Mouse (Mus musculus) hindbrain, embryonic 13.5 days (tissue): ENCODE data around the gene Mstn. TPM values are rescaled to one million over a fixed set of nuclear protein-coding genes. Genes with fewer than 3 reads are reported as not detected.
A peak's percentile ranks its signal among the peaks of the same experiment; 100 is the strongest.

Source experiments
- ATAC-seq: fragments of 200-750 bp; cut with Nextera tagmentation; 2 replicates; pipeline ENCODE4 v1.8.0; 2017; ENCODE audit warnings: moderate TSS enrichment; ENCODE audit not compliant: low FRiP score
- H3K27ac ChIP-seq: fragments of 300-500 bp; sonication (generic); 2 replicates; pipeline ENCODE4 v1.5.1; 2015; ENCODE audit warnings: inconsistent platforms, mild to moderate bottlenecking, moderate library complexity
- H3K27me3 ChIP-seq: fragments of 300-500 bp; sonication (generic); 2 replicates; pipeline ENCODE4 v1.6.1; 2015; ENCODE audit warnings: mild to moderate bottlenecking, inconsistent platforms
- H3K36me3 ChIP-seq: fragments of 300-500 bp; sonication (generic); 2 replicates; pipeline ENCODE4 v1.6.1; 2015; ENCODE audit warnings: mild to moderate bottlenecking, inconsistent platforms
- H3K4me1 ChIP-seq: fragments of 300-500 bp; sonication (generic); replicated peaks from 2 replicates; pipeline ENCODE4 v1.6.1; 2015; ENCODE audit warnings: inconsistent platforms
- H3K4me2 ChIP-seq: fragments of 300-500 bp; sonication (generic); 2 replicates; pipeline ENCODE4 v1.6.1; 2015; ENCODE audit warnings: inconsistent platforms, mild to moderate bottlenecking, moderate library complexity
- H3K4me3 ChIP-seq: fragments of 300-500 bp; sonication (generic); 2 replicates; pipeline ENCODE4 v1.5.1; 2015; ENCODE audit warnings: mild to moderate bottlenecking, inconsistent platforms
- H3K9ac ChIP-seq: fragments of 300-500 bp; sonication (generic); 2 replicates; pipeline ENCODE4 v1.6.1; 2015; ENCODE audit warnings: mild to moderate bottlenecking, inconsistent platforms
- H3K9me3 ChIP-seq: fragments of 300-500 bp; sonication (generic); 2 replicates; pipeline ENCODE4 v1.6.1; 2016; ENCODE audit warnings: inconsistent platforms
- WGBS: fragments of 180-500 bp; shearing (Covaris S2); methylation state at CpG from one replicate; pipeline ENCODE4 v1.1.7; 2015; 5-methylcytosine and 5-hydroxymethylcytosine counted together
- polyA plus RNA-seq: library from polyadenylated mRNA; unstranded; fragments of >200 nt; fragmentation: Nextera tagmentation; extraction: Ambion mirVana; gene quantifications from 2 replicates; pipeline ENCODE4 v1.2.1, GENCODE M21; 2015

Mstn gene
- polyA plus RNA-seq, 1 experiment from 2014 or later, result 0.75 TPM

DNA sequence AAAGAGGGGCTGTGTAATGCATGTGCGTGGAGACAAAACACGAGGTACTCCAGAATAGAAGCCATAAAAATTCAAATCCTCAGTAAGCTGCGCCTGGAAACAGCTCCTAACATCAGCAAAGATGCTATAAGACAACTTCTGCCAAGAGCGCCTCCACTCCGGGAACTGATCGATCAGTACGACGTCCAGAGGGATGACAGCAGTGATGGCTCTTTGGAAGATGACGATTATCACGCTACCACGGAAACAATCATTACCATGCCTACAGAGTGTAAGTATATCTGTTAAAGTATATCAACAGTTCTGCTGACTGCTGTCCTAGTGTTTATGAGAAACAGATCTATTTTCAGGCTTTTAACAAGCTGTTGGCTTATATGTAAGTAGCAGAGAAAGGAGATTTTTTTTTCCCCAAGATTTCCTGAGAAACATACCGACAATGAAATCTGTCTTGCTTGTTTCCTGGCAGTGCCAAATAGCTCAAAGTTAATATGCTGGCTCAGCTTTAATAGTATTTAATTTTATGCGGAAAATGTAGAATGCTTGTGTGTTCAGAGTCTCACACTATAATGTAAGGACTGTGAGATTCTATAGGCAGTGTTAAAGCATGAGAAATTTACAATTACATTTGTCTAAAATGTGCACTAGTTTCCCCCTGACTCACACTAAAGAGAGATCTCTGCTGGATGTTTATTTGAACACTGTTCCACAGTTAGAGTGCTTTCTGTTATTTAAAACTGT, 600 bp downstream of the Mstn start:
- no peaks in the 10 kb centered on the region for H3K36me3 ChIP-seq
- no peak overlapping the region for H3K27ac ChIP-seq
- H3K4me1 ChIP-seq, result peaks cover 6% of the 10 kb centered on the region
- no peak overlapping the region for H3K4me2 ChIP-seq
- no peak overlapping the region for H3K9ac ChIP-seq
- no peaks in the 10 kb centered on the region for H3K9me3 ChIP-seq
- no peaks in the 10 kb centered on the region for H3K27me3 ChIP-seq
- 51% methylated on average over 13 of the region's 13 CpGs for WGBS
- peak; percentile 63; the same call in 1 of the 2 replicates for ATAC-seq
- no peak overlapping the region for H3K4me3 ChIP-seq

DNA sequence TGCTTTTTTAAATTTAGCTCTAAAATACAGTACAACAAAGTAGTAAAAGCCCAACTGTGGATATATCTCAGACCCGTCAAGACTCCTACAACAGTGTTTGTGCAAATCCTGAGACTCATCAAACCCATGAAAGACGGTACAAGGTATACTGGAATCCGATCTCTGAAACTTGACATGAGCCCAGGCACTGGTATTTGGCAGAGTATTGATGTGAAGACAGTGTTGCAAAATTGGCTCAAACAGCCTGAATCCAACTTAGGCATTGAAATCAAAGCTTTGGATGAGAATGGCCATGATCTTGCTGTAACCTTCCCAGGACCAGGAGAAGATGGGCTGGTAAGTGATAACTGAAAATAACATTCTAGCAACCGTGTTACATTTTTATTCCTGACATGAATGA, 2.5 kb downstream of the Mstn start:
- H3K9ac ChIP-seq, result no peak overlapping the region
- WGBS, result 91% methylated on average over 4 of the region's 4 CpGs

DNA sequence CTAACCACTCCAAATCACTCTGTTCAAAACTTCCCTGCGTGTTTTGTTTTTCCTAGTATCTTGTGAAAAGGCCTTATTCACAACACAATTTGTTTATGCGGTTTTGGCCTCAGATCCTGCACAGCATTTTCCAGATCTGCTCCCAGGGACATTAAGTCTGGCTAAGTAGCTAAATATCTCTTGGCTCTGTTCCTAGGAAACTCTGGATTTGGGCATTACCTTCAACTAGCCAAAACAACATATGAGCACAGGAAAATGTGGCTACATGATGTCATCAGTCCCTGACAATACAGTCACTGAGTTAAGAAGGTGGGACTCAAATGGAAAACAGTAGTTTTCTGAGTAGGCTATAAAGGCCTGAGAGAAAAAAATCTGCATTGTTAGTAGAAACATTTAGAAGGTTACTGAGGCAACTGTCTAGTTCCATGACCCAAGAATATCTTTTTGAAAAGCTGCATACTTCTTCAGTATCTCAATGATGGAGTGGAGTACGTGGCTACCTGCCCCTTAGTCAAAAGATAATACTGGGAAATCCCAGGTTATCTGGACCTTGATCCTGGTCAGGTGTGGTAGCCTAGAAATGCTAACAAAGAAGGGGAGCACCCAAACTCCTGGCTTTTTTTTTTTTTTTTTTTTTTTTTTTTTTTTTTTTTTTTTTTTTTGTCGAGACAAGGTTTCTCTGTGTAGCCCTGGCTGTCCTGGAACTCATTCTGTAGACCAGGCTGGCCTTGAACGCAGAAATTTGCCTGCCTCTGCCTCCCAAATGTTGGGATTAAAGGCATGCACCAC, 8.5 kb downstream of the Mstn start:
- no peak overlapping the region for H3K27ac ChIP-seq
- H3K9me3 ChIP-seq, result no peaks in the 10 kb centered on the region
- H3K4me2 ChIP-seq, result no peak overlapping the region
- H3K4me1 ChIP-seq, result no peaks in the 10 kb centered on the region
- 84% methylated on average over 5 of the region's 5 CpGs for WGBS
- no peak overlapping the region for H3K4me3 ChIP-seq
- no peak for ATAC-seq
- H3K27me3 ChIP-seq, result no peaks in the 10 kb centered on the region
- H3K36me3 ChIP-seq, result no peaks in the 10 kb centered on the region
- H3K9ac ChIP-seq, result no peak overlapping the region

More for the DNA sequence above, 2.5 kb downstream of the Mstn start:
- no peaks in the 10 kb centered on the region for H3K27me3 ChIP-seq
- no peaks in the 10 kb centered on the region for H3K36me3 ChIP-seq
- H3K4me1 ChIP-seq, result peaks cover 6% of the 10 kb centered on the region
- no peaks in the 10 kb centered on the region for H3K9me3 ChIP-seq
- ATAC-seq, result no peak
- H3K4me2 ChIP-seq, result no peak overlapping the region
- H3K27ac ChIP-seq, result no peak overlapping the region
- H3K4me3 ChIP-seq, result no peak overlapping the region

DNA sequence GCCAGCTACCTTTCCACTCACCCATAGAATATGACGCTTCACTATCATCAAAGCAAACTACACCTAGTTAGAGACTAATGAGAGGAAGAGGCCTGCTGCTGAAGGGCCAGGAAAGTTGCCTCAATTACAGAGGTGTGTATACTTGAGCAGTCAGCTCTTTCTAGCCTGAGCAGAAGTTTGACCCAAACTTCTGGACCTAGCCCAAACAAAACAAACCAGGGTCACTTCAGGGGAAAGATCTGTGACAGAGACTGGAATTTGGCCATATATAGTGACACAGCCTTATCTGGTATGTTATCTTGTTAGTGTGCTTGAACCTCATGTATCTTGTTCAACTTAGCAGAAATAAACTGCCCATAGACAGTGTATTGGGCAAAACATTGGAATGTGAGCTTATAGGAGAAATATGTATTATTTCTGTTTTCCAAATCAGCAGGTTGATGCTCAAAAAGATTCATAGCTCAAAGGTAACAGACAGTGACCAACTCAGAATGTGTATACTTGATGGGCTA, 9.3 kb downstream of the Mstn start:
- ATAC-seq, result no peak

DNA sequence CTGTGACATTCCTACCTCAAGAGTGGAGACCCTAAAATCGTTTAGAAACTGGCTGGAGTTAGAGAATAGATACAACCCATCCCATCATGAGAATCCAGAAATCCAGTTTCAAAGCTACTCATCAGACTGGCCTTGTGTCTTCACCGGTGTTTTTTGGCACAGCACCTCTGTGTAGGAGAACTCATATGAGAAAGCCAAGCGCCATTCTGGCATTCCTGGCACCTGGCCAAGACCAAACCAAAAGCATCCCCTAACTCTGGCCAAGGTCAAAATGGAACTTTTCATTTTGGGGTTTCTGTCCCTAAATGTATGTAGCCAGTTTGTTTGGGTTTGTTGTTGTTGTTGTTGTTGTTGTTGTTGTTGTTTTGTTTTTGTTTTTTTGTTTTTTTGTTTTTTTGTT, 15.2 kb downstream of the Mstn start:
- Histone ChIP-seq H3K4me3 (no peak overlapping the region), H3K4me1 (no peaks in the 10 kb centered on the region), H3K4me2 (no peak overlapping the region), H3K9me3 (no peaks in the 10 kb centered on the region), H3K36me3 (no peaks in the 10 kb centered on the region), H3K27me3 (no peaks in the 10 kb centered on the region), H3K27ac (no peak overlapping the region), H3K9ac (no peak overlapping the region)
- 78% methylated on average over 3 of the region's 3 CpGs for WGBS
- ATAC-seq, result no peak

More for the DNA sequence above, 9.3 kb downstream of the Mstn start:
- 89% methylated on average over 1 of the region's 1 CpGs for WGBS
- no peaks in the 10 kb centered on the region for H3K27me3 ChIP-seq
- no peak overlapping the region for H3K9ac ChIP-seq
- H3K27ac ChIP-seq, result no peak overlapping the region
- no peak overlapping the region for H3K4me3 ChIP-seq
- no peaks in the 10 kb centered on the region for H3K4me1 ChIP-seq
- H3K4me2 ChIP-seq, result no peak overlapping the region
- no peaks in the 10 kb centered on the region for H3K36me3 ChIP-seq
- H3K9me3 ChIP-seq, result no peaks in the 10 kb centered on the region

DNA sequence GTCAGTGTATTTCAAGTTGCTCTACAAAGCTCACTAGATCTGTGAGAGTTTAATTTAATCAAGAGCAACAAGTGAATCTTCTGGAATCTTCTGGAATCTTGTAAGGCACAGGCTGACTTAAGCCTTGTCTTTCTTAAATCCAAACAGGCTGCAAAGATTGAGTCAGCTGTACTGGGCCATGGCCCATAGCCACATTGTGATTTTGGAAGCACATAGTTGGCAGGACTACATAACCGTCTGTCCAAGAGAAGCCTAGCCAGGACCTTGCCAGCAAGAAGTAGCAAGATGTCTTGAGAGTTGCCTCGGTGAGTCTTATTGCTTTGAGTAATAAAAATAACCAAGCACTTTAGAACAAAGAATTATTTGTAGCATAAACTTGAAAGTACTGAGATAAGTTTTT, 18.4 kb downstream of the Mstn start:
- H3K4me1 ChIP-seq, result no peaks in the 10 kb centered on the region
- H3K36me3 ChIP-seq, result no peaks in the 10 kb centered on the region
- H3K9me3 ChIP-seq, result no peaks in the 10 kb centered on the region
- H3K9ac ChIP-seq, result no peak overlapping the region
- no peaks in the 10 kb centered on the region for H3K27me3 ChIP-seq
- H3K4me2 ChIP-seq, result no peak overlapping the region
- ATAC-seq, result no peak
- WGBS, result 91% methylated on average over 2 of the region's 2 CpGs
- H3K27ac ChIP-seq, result no peak overlapping the region
- H3K4me3 ChIP-seq, result no peak overlapping the region

DNA sequence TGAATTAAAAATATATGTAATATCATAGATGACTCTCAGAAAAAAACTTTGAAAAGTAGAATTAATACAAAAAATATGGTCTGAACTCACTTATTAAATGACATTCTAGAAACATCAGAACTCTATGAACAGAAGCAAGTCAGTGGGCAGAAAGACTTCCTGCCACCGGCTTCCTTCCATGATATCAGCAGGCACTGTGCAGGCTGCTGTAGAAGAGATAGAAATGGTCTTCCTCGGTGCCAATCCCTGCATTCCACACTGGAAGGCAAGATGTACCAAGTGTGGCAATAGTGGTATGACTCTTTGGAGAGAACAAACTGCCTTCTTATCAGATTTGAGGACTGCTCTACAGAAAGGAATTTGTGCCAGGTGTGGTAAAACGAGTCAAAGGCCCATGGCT, 19.2 kb downstream of the Mstn start:
- no peaks in the 10 kb centered on the region for H3K27me3 ChIP-seq
- no peak overlapping the region for H3K9ac ChIP-seq
- no peaks in the 10 kb centered on the region for H3K9me3 ChIP-seq
- no peaks in the 10 kb centered on the region for H3K4me1 ChIP-seq
- H3K4me3 ChIP-seq, result no peak overlapping the region
- no peak overlapping the region for H3K4me2 ChIP-seq
- no peaks in the 10 kb centered on the region for H3K36me3 ChIP-seq
- WGBS, result 88% methylated on average over 3 of the region's 3 CpGs
- no peak for ATAC-seq
- no peak overlapping the region for H3K27ac ChIP-seq

DNA sequence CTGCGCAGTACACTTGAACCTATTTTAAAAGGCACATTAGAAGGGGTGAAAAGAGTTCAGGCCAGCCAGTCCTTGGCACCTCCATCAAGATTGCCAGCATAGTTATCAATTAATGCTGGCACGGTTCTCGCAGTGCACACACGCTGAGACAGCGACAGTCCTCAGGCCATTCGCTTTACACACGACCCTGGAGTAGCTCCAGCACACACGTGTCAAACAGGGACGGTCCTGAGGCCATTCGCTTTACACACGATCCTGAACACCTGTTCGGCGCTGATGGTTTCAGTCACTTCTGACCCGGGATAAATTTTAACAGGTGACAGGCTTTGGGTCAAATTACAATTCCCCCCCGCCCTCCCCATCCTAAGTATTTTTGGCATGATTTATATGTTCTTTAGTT, 23.8 kb downstream of the Mstn start:
- ATAC-seq, result no peak
- 83% methylated on average over 15 of the region's 15 CpGs for WGBS

DNA sequence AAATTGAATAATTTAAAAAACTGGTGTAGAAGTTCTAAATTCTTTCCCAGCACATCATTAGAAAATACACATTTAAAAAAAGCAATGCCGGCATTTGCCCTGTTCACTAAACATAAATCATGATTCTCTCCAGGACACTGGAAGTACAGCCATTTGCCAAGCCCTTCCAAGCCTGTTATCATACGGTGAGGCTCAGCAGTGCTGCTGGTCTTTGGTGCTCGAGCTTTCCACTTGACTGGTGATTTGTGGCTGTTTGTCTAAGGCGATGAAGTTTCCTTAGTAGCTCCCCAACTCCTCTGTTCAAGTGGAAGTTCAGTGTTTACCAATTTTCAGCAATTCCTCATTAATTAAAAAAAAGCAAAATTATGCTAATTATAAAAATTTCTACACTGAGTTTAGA, 24.6 kb downstream of the Mstn start:
- no peak overlapping the region for H3K27ac ChIP-seq
- WGBS, result 60% methylated on average over 4 of the region's 4 CpGs
- H3K4me3 ChIP-seq, result no peak overlapping the region
- no peak overlapping the region for H3K9ac ChIP-seq
- no peaks in the 10 kb centered on the region for H3K4me1 ChIP-seq
- no peaks in the 10 kb centered on the region for H3K36me3 ChIP-seq
- no peak for ATAC-seq
- no peaks in the 10 kb centered on the region for H3K27me3 ChIP-seq
- H3K9me3 ChIP-seq, result no peaks in the 10 kb centered on the region
- no peak overlapping the region for H3K4me2 ChIP-seq

More for the DNA sequence above, 23.8 kb downstream of the Mstn start:
- Histone ChIP-seq H3K27ac (no peak overlapping the region), H3K9ac (no peak overlapping the region), H3K36me3 (no peaks in the 10 kb centered on the region), H3K4me3 (no peak overlapping the region), H3K27me3 (no peaks in the 10 kb centered on the region), H3K9me3 (no peaks in the 10 kb centered on the region), H3K4me1 (no peaks in the 10 kb centered on the region), H3K4me2 (no peak overlapping the region)

DNA sequence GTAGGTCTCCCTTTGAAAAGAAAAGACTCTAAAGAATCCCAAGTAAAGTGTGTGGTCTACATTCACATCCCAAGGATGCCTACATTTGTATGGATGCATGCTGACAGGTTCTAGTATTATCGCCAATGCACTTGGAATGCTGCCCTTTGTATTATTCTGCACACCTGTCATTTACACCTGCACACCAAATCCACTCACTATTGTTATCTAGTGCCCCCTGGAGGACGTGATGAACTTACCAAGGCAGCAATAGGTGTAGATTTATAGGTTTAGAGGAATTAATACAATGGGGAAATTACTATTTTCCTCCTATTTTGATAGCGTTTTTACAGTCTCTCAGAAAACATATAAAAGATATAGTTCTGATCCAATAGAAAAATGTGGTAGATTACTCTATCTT, 31.7 kb downstream of the Mstn start:
- H3K4me3 ChIP-seq, result no peak overlapping the region
- H3K36me3 ChIP-seq, result no peaks in the 10 kb centered on the region
- H3K27ac ChIP-seq, result no peak overlapping the region
- H3K9ac ChIP-seq, result no peak overlapping the region
- no peak for ATAC-seq
- H3K4me1 ChIP-seq, result no peaks in the 10 kb centered on the region
- no peaks in the 10 kb centered on the region for H3K9me3 ChIP-seq
- no peaks in the 10 kb centered on the region for H3K27me3 ChIP-seq
- no peak overlapping the region for H3K4me2 ChIP-seq
- 44% methylated on average over 3 of the region's 3 CpGs for WGBS

DNA sequence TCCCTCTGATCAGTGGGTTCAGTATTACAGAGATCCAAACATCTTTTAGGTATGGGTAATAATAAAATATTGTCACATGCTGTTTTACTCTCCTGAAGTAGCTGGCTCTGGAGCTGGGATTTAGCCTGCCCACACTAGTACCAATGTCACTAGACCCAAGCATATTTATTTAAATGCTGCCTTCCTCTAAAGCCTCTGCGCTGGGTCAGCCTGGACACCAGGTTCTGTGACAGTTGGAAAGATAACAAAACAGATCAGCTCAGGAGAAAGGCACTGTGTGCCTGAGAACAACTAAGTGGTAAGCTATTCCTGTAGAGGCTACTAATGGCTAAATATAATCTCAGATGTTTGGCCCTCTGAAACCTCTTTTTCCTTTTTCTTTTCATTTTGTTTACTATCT, 49.1 kb downstream of the Mstn start:
- ATAC-seq, result no peak
- no peak overlapping the region for H3K27ac ChIP-seq
- 87% methylated on average over 1 of the region's 1 CpGs for WGBS
- no peak overlapping the region for H3K9ac ChIP-seq
- H3K9me3 ChIP-seq, result no peaks in the 10 kb centered on the region
- no peak overlapping the region for H3K4me3 ChIP-seq
- no peaks in the 10 kb centered on the region for H3K27me3 ChIP-seq
- no peaks in the 10 kb centered on the region for H3K4me1 ChIP-seq
- no peaks in the 10 kb centered on the region for H3K36me3 ChIP-seq
- no peak overlapping the region for H3K4me2 ChIP-seq
